Mouse (Mus musculus) right cerebral cortex, adult 2 months (tissue): ENCODE results near the gene Sept9.
"Not testable (repeated sequence)": the region's sequence is repeated elsewhere in the genome, so short reads cannot be mapped to it uniquely, and the experiment has no call there.

Experiments
- DNase-seq, 2 experiments: peaks; one replicate each; pipeline ENCODE4 v3.0.0; 2021 to 2022; ENCODE audit warnings: low spot score in 2 of 2

Sept9 gene

GRCm38 (mm10) chr11:117325468-117326139 is 126.1 kb downstream of the Sept9 start:
- no peak for DNase-seq

DNA sequence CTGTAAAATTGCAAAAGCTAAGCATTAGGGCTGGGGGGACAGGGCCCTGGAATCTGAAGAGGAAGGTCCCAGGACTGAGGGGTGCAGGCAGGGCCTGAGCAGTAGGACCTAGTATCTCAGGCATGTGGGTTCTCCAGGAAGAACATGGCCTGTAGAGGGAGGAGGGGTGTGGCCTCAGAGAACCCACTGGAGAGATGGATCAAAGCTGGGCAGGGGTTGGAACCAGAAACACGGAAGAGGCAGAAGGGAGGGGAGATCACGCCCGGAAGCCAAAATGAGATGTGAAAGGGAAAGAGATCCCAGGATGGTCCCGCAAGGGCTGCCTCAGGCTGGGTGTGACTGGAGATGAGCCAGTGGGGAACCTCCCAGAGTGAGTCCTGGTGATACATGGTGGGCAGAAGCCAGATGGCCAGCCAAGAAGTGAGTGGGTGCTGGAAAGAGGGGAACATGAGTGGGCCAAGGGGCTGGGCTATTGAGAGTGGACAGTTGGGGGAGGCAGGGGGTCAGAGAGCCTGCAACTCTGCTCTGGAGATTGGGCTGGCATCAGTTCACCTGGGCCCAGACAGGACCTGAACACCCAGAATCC is 126.8 kb downstream of the Sept9 start:
- peak; percentile 64 to 65 for DNase-seq

GRCm38 (mm10) chr11:117326867-117327600 is 127.6 kb downstream of the Sept9 start:
- peak; percentile 75 to 79 for DNase-seq

DNA sequence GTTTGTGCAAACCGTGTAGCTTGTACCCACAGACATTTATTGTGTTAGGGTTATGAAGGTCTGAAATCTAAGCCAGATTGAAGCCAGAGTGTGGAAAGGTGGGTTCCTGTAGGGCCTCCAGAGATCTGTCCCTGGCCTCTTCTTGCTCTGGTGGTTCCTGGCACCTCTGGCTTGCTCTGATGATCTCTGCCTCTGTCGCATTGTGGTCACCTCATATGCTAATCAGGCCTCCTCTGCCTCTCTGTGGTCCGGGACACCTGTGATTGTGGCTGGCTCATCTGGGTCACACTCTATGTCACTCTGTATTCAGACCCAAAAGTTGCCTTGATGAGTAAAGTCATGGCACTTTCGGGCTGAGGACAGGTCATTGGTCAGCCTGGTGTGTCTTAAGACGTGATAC is 128.2 kb downstream of the Sept9 start:
- DNase-seq: no peak

- DNase-seq: no peak
Observed at GRCm38 (mm10) chr11:117330076-117330950, 130.9 kb downstream of the Sept9 start.

DNA sequence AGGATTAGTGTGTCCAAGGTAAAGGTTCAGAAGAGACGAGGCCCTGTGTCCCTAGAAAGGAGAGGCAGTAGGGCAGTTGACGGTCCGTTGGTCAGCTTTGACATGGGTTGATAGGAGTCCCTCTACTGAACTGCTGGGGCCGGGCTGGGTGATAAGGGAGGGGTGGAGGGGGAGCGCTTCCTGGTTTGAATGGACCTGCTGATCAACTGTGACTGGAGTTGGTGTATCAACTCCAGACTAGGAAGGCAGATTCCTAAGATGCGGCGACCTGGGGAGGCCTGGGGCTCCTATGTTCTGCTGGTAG is 131.4 kb downstream of the Sept9 start:
- no peak for DNase-seq

DNA sequence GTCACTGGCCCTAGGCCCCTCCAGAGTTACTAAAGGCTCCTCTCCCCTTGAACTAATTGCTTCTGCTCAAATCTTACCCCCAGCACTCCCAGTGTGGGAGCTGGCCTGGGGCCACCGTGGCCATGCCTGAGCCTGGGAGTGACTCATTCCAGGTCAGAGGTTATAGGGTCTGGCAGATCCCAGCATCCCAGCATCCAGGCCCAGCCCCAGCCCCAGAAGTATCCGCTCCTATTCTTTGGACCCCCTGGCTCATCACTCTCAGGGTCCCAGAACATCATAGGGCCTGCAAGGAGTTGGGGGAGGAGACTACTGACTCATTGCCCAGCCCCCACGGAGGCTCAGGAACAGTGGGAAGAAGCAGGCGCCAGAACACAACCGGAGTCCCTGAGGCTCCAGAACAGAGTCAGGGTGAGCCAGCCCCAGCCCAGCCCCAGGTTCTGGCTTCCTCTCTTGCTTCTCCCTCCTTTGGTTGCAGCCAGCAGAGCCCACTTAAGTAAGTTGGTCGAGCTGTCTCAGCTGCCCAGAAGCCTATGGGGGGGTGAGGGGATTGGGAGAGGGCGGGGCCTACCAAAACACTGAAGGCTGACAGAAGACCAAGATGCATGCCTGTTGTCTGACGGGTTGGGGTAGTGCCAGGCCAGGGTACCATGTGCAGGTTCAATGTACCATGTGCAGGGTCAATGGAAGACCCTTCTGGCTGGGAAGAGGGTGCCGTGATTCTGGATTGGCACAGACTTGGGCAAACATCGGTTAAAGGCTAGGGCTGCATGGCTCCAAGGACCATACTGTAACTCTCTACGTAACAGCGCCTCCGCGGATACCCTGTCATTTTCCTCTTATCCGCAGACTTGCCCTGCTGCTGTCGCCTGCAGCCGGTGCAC is 132.1 kb downstream of the Sept9 start:
- no peak for DNase-seq

- peak; percentile 52 to 65 for DNase-seq
Observed at GRCm38 (mm10) chr11:117332242-117333149, 133.0 kb downstream of the Sept9 start.

DNA sequence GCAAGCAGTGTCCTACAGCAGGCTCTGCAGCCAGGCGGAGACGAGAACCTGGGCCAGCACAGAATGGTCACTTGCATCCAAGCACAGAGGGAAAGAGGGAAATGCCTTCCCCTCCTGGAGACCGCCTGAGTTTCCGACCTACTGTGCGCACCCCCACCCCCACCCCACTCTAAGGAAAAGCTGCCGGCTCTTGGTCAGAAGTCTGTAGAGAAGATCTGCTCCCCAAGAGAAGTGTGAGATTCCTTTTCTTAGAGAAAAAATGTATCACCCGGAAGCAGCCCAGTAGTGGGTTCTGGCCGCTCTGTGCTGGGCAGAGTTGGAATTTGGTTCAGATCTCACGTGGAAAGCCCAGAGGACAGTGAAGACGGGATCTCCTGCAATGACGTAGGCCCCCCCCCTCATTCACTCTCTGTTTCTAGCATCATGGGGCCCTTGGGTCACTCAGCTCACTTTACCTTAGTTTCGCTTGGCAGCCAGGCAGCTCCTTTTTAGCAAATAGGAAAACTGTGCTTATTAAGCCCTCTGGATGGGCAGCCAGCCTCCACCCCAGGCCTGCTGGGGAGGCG is 133.8 kb downstream of the Sept9 start:
- DNase-seq: no peak

DNA sequence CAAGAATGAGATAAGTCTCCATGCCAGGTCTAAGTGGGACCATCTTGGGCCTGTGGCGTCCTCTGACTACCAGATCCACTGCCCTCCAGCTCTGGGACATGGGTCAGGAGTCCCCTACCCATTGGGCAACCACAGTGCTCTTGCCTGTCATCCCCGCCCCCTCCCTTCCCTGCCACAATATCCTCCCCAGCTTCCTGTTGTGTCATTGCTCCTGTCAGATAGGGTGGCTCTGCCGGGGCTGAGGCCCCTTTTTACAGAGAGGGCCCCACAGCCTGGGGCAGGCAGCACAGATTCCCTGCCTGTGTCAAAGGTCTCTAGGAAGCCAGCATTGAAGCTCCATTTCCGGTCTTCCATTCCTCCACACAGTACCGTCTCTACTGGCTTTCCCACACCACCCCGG is 134.6 kb downstream of the Sept9 start:
- DNase-seq: no peak

GRCm38 (mm10) chr11:117335146-117335545 is 135.7 kb downstream of the Sept9 start:
- no peak for DNase-seq

GRCm38 (mm10) chr11:117336081-117336788 is 136.8 kb downstream of the Sept9 start:
- DNase-seq: no peak

- DNase-seq: no peak
Observed at GRCm38 (mm10) chr11:117337749-117338148, 138.3 kb downstream of the Sept9 start.

GRCm38 (mm10) chr11:117338503-117338902 is 139.0 kb downstream of the Sept9 start:
- no peak for DNase-seq

GRCm38 (mm10) chr11:117339050-117339449 is 139.6 kb downstream of the Sept9 start:
- no peak for DNase-seq

GRCm38 (mm10) chr11:117341218-117341617 is 141.8 kb downstream of the Sept9 start:
- DNase-seq: no peak

DNA sequence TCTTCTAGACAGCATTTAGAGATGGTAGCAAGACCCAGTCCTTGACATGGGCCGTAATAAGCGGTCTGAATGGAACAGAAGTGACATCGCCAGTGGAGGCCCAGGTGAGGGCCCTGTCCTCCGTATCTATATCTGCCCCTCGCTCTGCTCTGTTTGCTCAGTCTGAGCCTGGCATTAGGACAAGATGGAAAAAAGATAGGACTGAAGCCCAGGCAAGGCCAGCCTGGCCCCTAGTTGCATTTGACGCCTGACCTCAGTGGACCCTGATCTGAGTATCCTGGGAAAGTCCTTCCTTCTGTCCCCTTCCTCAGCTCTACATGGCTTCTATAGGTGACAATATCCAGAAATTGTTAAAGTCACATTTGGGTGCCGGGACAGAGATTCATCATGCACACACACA is 142.6 kb downstream of the Sept9 start:
- no peak for DNase-seq

DNA sequence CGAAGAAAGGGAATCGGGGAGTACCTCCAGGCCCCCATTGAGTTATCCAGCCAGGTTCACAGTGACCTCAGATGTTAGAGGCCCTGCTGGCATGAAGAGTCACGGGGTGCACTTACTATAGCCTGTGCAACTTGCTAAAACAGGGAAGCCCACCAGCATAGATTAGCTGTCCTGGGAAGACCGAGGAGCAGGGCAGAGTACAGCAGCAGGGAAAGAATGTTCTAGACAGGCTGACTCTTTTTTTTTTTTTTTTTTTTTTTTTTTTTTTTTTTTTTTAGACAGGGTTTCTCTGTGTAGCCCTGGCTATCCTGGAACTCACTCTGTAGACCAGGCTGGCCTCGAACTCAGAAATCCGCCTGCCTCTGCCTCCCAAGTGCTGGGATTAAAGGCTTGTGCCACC is 143.0 kb downstream of the Sept9 start:
- DNase-seq: not testable (repeated sequence)

DNA sequence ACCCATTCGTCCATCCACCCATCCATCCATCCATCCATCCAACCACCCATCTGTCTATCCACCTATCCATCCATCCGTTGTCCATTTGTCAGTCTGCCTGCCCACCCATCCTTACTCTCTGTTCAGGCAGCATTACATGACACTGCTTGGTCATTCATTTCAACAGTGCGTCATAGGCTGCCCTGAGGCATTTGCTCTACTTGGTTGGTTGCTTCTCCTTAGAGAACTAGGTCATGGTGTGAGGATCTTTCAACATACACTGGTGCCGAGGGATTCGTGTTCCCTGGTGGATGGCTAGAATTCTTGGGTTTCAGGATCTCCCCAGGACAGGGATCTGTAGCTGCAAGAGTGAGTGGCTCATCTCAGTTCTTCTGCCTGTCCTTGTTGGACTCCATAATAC is 144.3 kb downstream of the Sept9 start:
- DNase-seq: no peak
